Mouse (Mus musculus) C2C12 (cell line): Measurements from ENCODE around the gene Kctd12b.

Experiments used
- CEBPB ChIP-seq: IDR thresholded peaks from one replicate; pipeline ENCODE4 v1.6.1; 2011; ENCODE audit warnings: low read depth, mild to moderate bottlenecking, control low read depth, moderate library complexity
- CTCF ChIP-seq: IDR thresholded peaks from one replicate; pipeline ENCODE4 v1.5.1; 2011; ENCODE audit not compliant: control insufficient read depth, insufficient read depth, insufficient read length
- FOSL1 ChIP-seq: IDR thresholded peaks from one replicate; pipeline ENCODE4 v1.8.0; 2011; ENCODE audit warnings: mild to moderate bottlenecking, low read length; ENCODE audit not compliant: poor library complexity, insufficient read depth, severe bottlenecking
- MAX ChIP-seq: IDR thresholded peaks from one replicate; pipeline ENCODE4 v1.6.1; 2011; ENCODE audit warnings: mild to moderate bottlenecking, control low read depth
- MYOD1 ChIP-seq: IDR thresholded peaks from one replicate; pipeline ENCODE4 v1.6.1; 2011; ENCODE audit warnings: low read depth; ENCODE audit not compliant: control insufficient read depth, insufficient read length
- MYOG ChIP-seq: IDR thresholded peaks from one replicate; pipeline ENCODE4 v1.6.1; 2011; ENCODE audit not compliant: control insufficient read depth, insufficient read length; ENCODE audit errors: extremely low read depth
- USF1 ChIP-seq: IDR thresholded peaks from one replicate; pipeline ENCODE4 v1.6.1; 2011; ENCODE audit warnings: low read depth, mild to moderate bottlenecking, control low read depth, moderate library complexity

- no peak for TF ChIP-seq MAX
- TF ChIP-seq CTCF = no peak
- TF ChIP-seq USF1 = no peak
- TF ChIP-seq MYOD1 = no peak
- TF ChIP-seq MYOG = no peak
- TF ChIP-seq FOSL1 = no peak
- TF ChIP-seq CEBPB = no peak
These were observed 4.3 kb upstream of the Kctd12b start for GRCm38 (mm10) chrX:153700463-153700862.
